In genomic region chr10:127590831-127591451, GRCm38 (mm10) we compare ENCODE assay signal across 10 mouse cellular contexts. TPM values are rescaled to one million over a fixed set of nuclear protein-coding genes. Genes with fewer than 3 reads are reported as not detected.
DNase-seq lines count a peak whose midpoint lies in the region; ATAC-seq and TF ChIP-seq lines count a peak whose summit lies in the region.
"Had no signal": no experiment of that assay in that cellular context is flagged by ENCODE, and none has a peak within 500 bp of the region (broad histone marks: within the 10 kb centered on the region; RNA-seq: fewer than 3 reads in every experiment).

No protein-coding gene starts in this region.

- H3K4me2 ChIP-seq in forebrain, postnatal 0 days (ENCODE audit: low read depth), result no peak overlapping the region
- H3K4me2 ChIP-seq in limb, embryonic 13.5 days (replicated peaks), result no peak overlapping the region

- ATAC-seq in forebrain, postnatal 0 days, result no peak
- no peak for ATAC-seq in limb, embryonic 13.5 days (ENCODE audit: low FRiP score, low read depth)

- no peaks in the 10 kb centered on the region for H3K9me3 ChIP-seq in forebrain, embryonic 10.5 days
- H3K9me3 ChIP-seq in forebrain, postnatal 0 days (ENCODE audit: low read length), result no peaks in the 10 kb centered on the region
- no peaks in the 10 kb centered on the region for H3K9me3 ChIP-seq in limb, embryonic 13.5 days

- no peak overlapping the region for H3K4me3 ChIP-seq in forebrain, embryonic 10.5 days
- H3K4me3 ChIP-seq in forebrain, postnatal 0 days (ENCODE audit: low read depth, low read length), result no peak overlapping the region
- H3K4me3 ChIP-seq in layer of hippocampus, adult 2 months, result no peak overlapping the region
- no peak overlapping the region for H3K4me3 ChIP-seq in bone marrow, adult 2 months (replicated peaks; ENCODE audit: control insufficient read depth, low read depth, low read length)
- H3K4me3 ChIP-seq in limb, embryonic 13.5 days, result no peak overlapping the region

- peaks cover 9% of the 10 kb centered on the region for H3K4me1 ChIP-seq in forebrain, embryonic 10.5 days
- H3K4me1 ChIP-seq in forebrain, postnatal 0 days (ENCODE audit: insufficient read depth), result no peaks in the 10 kb centered on the region
- H3K4me1 ChIP-seq in bone marrow, adult 2 months (ENCODE audit: control insufficient read depth, insufficient read depth, low read length), result peaks cover 15% of the 10 kb centered on the region
- H3K4me1 ChIP-seq in limb, embryonic 13.5 days, result peaks cover under 1% of the 10 kb centered on the region; the same call in 1 of the 2 replicates

- TF ChIP-seq POLR2A in bone marrow, adult 2 months (IDR thresholded peaks at IDR 0.05; ENCODE audit: borderline replicate concordance, control insufficient read depth, low read depth, low read length), result no peak

- 93% methylated on average over 7 of the region's 7 CpGs for WGBS in forebrain, embryonic 10.5 days
- 89% methylated on average over 7 of the region's 7 CpGs for WGBS in forebrain, postnatal 0 days
- WGBS in bone marrow, adult 2 months, result 58% methylated on average over 7 of the region's 7 CpGs
- 81% methylated on average over 7 of the region's 7 CpGs for WGBS in limb, embryonic 13.5 days

- H3K36me3 ChIP-seq in forebrain, embryonic 10.5 days (replicated peaks), result peaks cover 96% of the 10 kb centered on the region
- peaks cover 89% of the 10 kb centered on the region for H3K36me3 ChIP-seq in forebrain, postnatal 0 days (ENCODE audit: insufficient read depth)
- H3K36me3 ChIP-seq in limb, embryonic 13.5 days, result peaks cover 94% of the 10 kb centered on the region

- no peak for TF ChIP-seq CTCF in forebrain, postnatal 0 days (IDR thresholded peaks at IDR 0.05; ENCODE audit: low read depth)
- TF ChIP-seq CTCF in layer of hippocampus, adult 2 months (conservative IDR thresholded peaks at IDR 0.05), result no peak
- no peak for TF ChIP-seq CTCF in bone marrow, adult 2 months (IDR thresholded peaks at IDR 0.05; ENCODE audit: control insufficient read depth, insufficient read depth, low read length)

- H3K9ac ChIP-seq in forebrain, postnatal 0 days, result no peak overlapping the region
- H3K9ac ChIP-seq in limb, embryonic 13.5 days, result peak overlapping the region; percentile 20; the same call in 1 of the 2 replicates

- peak overlapping the region; percentile 15; the same call in 1 of the 2 replicates for H3K27ac ChIP-seq in forebrain, embryonic 10.5 days
- no peak overlapping the region for H3K27ac ChIP-seq in forebrain, postnatal 0 days (ENCODE audit: low read depth, low read length)
- peak overlapping the region; percentile 67 for H3K27ac ChIP-seq in layer of hippocampus, adult 2 months
- peak overlapping the region; percentile 47 for H3K27ac ChIP-seq in bone marrow, adult 2 months (ENCODE audit: control insufficient read depth, insufficient read depth, low read depth, low read length, poor library complexity)
- H3K27ac ChIP-seq in limb, embryonic 13.5 days, result no peak overlapping the region

- no peak for DNase-seq in forebrain, embryonic 10.5 days (ENCODE audit: extremely low spot score, low spot score)
- no peak for DNase-seq in forebrain, postnatal 0 days
- DNase-seq in layer of hippocampus, adult 2 months (ENCODE audit: low spot score in 2 of 2), result no peak
- no peak for DNase-seq in layer of hippocampus, adult 11-12 months (ENCODE audit: low spot score)
- DNase-seq in adrenal gland, postnatal 36 days, result no peak
- no peak for DNase-seq in thymus, postnatal 25 days
- DNase-seq: cerebellum, adult 11-12 months; kidney, adult 11 months had no signal

- H3K27me3 ChIP-seq in forebrain, embryonic 10.5 days (ENCODE audit: poor library complexity, severe bottlenecking), result no peaks in the 10 kb centered on the region
- H3K27me3 ChIP-seq in forebrain, postnatal 0 days (ENCODE audit: insufficient read depth, low read length), result no peaks in the 10 kb centered on the region
- no peaks in the 10 kb centered on the region for H3K27me3 ChIP-seq in limb, embryonic 13.5 days

RNA-seq across cellular contexts. Expression of gene Lrp1, which starts 30.0 kb away (rescaled TPM):
- 66.5 and 67.4 TPM in 2 replicates for polyA plus RNA-seq in forebrain, embryonic 10.5 days (2016; fragmentation: Nextera tagmentation; extraction: Ambion mirVana)
- total RNA-seq in forebrain, postnatal 0 days (2014; rRNA removed), result 183 and 228 TPM in 2 replicates
- polyA plus RNA-seq in forebrain, postnatal 0 days (2015; fragmentation: Nextera tagmentation; extraction: Ambion mirVana), result 42.2 and 70.4 TPM in 2 replicates
- total RNA-seq in layer of hippocampus, adult 2 months (2021), result 100 to 1,000 TPM; 288 to 310 TPM
- polyA plus RNA-seq in bone marrow, adult 2 months (2011; ENCODE audit: insufficient read depth, insufficient read length, low replicate concordance, missing spikeins), result 23.5 and 48.3 TPM in 2 replicates
- polyA plus RNA-seq in limb, embryonic 13.5 days (2015; fragmentation: Nextera tagmentation; extraction: Ambion mirVana), result 123 and 127 TPM in 2 replicates
- 100 to 1,000 TPM; 192 to 251 TPM for total RNA-seq in adrenal gland, postnatal 36 days (2021)

RNA-seq across cellular contexts. Expression of gene Stat6, which starts 51.8 kb away (rescaled TPM):
- polyA plus RNA-seq in forebrain, embryonic 10.5 days (2016; fragmentation: Nextera tagmentation; extraction: Ambion mirVana), result 7.3 and 7.7 TPM in 2 replicates
- 4.6 and 5.4 TPM in 2 replicates for total RNA-seq in forebrain, postnatal 0 days (2014; rRNA removed)
- polyA plus RNA-seq in forebrain, postnatal 0 days (2015; fragmentation: Nextera tagmentation; extraction: Ambion mirVana), result 4.3 and 4.4 TPM in 2 replicates
- 1 to 10 TPM; 6.4 to 6.7 TPM for total RNA-seq in layer of hippocampus, adult 2 months (2021)
- polyA plus RNA-seq in bone marrow, adult 2 months (2011; ENCODE audit: insufficient read depth, insufficient read length, low replicate concordance, missing spikeins), result 31.6 and 60.1 TPM in 2 replicates
- 14.3 and 15.0 TPM in 2 replicates for polyA plus RNA-seq in limb, embryonic 13.5 days (2015; fragmentation: Nextera tagmentation; extraction: Ambion mirVana)
- 10 to 100 TPM; 93.2 to 99.8 TPM for total RNA-seq in adrenal gland, postnatal 36 days (2021)

RNA-seq across cellular contexts. Expression of gene Nxph4, which starts 56.6 kb away (rescaled TPM):
- polyA plus RNA-seq in forebrain, embryonic 10.5 days (2016; fragmentation: Nextera tagmentation; extraction: Ambion mirVana), result 3.0 and 9.5 TPM in 2 replicates
- total RNA-seq in forebrain, postnatal 0 days (2014; rRNA removed), result 2.1 and 2.2 TPM in 2 replicates
- 19.9 and 22.6 TPM in 2 replicates for polyA plus RNA-seq in forebrain, postnatal 0 days (2015; fragmentation: Nextera tagmentation; extraction: Ambion mirVana)
- total RNA-seq in layer of hippocampus, adult 2 months (2021), result 1 to 10 TPM; 1.2 to 1.6 TPM
- polyA plus RNA-seq in bone marrow, adult 2 months (2011; ENCODE audit: insufficient read depth, insufficient read length, low replicate concordance, missing spikeins), result not detected in 2 replicates
- polyA plus RNA-seq in limb, embryonic 13.5 days (2015; fragmentation: Nextera tagmentation; extraction: Ambion mirVana), result 10.7 and 12.5 TPM in 2 replicates
- total RNA-seq in adrenal gland, postnatal 36 days (2021), result 1 to 10 TPM; 5.0 to 6.3 TPM

Comparison
In these comparisons a context has a peak if more than half of its experiments do, and no peak if none do; other contexts are left out.
1. H3K27ac ChIP-seq: peak in forebrain, embryonic 10.5 days (single experiment), layer of hippocampus, adult 2 months (single experiment) and bone marrow, adult 2 months (single experiment); none in forebrain, postnatal 0 days (single experiment) and limb, embryonic 13.5 days (single experiment).